Mouse (Mus musculus) layer of hippocampus, adult 9-11 months (tissue): Measurements from ENCODE around the gene Atp6v1a.

Experiments
- DNase-seq: peaks from one replicate; pipeline ENCODE4 v3.0.0; 2022

Gene Atp6v1a

DNA sequence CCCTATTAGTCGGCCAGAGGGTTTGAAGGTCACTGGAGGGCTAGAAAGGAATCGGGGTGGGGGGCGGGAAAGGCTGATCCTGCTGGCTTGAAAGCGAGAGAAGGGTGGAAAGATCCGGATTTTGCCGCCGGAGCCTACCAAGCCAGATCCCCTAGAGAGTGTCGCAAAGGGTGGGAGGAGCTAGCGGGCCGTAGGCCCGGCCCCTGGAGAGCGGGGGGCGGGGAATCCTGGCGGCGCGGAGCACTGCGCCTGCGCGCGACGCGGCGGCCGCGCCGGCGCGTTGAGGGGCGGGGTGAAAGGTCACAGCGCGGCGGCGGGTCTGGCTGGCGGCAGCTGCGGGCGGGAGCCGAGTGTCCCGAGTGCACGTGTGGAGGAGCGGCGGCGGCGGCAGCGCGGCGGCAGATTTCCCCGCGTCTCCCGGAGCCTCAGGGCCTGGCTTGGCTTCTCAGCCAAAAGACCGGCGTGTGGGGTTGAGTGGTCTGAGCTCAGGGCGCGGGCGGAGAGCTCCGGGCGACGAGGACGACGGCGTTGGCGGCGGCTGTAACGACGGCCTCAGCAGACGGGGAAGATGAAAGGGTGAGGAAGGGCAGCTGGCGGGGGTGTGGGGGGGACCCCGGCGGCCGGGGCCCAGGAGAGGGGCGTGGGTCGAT, at the start of gene Atp6v1a, which contains the start of gene Naa50:
TSS of gene Atp6v1a (minus strand) at position 170 of the 650 bp plus-strand sequence.
TSS of gene Naa50 (plus strand) at position 295 of the 650 bp plus-strand sequence.
- DNase-seq, result peak; percentile 93

DNA sequence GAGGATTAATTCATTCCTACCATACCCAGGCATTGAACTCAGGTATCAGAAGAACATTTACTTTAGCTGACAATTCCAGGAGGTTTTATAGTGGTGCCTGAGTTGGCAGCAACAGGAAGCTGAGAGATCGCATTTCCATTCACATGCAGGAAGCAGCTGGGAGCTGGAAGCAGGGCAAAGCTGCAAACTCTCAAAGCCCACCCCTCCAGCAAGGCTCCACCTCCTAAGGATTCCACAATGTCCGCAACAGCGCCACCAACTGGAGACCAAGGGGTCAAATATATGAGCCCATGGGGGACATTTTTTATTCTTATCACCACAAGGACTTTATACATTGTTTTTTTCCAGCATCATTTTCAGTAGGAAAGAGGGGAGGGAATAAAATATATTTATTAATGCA, 49.3 kb upstream of the Atp6v1a start:
- DNase-seq, result no peak

DNA sequence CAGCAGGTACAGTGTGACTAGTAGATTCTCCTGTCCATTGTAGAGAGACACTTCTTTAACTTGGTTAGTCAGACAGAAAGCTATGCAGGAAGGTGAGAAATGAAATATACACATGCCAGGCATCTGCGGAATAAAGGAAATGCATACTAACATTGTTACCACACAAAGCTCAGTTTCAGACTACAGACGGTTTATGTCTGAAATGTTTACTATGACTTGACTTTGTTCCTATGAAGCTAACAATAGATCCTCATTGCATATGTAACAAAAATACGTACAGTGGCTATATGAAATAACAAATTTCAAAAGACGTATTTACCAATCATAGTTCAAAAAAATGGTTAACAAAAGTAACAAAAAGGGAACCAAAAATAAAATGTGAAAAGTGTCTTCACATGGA, 47.7 kb upstream of the Atp6v1a start:
- no peak for DNase-seq

DNA sequence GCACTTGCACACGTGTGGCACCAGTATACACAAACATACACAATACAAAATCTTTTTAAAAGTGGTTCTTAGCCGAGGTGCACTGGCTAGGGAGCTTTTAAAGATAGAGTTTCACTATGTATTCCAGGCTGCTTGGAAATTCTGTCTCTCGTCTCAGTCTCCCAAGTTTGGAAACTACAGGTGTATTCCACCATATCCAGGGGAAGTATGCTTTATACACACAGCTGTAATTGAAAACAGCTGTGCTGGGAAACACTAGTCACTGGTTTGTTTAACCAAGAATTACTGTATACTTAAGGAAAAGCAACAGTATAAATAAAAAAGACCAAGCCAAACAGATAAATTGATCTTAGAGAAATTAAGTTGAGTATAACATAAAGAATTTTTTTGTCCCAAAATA, 45.3 kb upstream of the Atp6v1a start:
- DNase-seq, result no peak

DNA sequence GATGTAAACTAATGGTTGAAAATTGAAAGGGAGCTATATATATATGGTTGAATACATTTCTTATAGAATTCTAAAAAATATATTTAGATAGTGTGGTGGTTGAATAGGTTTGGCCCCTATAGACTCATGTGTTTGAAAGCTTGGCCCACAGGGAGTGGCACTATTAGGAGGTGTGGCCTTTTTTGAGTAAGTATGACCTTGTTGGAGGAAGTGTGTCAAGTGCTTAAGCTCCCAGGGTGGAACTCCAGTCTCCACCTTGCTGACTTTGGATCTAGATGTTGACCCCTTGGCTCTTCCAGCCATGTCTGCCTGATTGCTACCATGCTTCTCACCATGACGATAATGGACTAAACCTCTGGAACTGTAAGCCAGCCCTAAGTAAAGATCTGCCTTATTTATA, 43.1 kb upstream of the Atp6v1a start:
- no peak for DNase-seq

DNA sequence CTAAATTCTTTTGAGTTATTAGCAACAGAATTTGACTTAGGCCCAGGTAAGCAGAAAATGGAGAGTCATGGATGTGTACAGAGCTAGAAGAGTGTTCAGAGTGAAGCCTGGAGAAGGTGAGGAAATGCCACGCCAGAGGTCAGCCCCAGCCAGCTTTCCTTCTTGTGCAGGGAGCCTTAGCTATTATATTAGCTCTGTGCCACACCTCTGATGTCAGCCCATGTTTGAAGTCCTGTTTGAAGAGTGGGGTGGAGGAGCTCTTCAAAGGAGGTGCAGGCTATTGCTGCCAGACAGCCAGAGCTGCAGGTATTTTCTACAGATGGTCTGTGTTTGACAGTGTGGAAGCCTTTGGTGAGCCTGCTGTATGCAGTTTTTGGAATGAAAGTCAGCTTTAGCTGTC, 39.0 kb upstream of the Atp6v1a start:
- DNase-seq, result no peak

DNA sequence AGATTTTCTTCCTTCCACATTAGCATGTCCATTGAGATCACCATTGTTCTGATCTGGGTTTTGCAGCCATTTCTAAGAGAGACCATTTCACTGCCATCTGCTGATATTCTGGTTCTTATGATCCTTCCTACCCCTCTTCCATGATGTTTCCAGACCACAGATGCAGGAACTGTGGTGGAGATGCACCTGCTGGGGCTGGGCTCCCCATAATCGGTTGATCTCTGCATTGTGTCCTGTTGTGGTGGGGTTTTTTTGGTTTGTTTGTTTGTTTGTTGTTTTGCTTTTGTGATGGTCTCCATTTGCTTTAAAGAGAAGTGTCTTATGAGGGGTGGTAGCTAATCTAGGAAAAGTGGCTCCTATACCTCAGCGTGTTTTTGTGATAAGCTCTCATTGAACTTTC, 37.0 kb upstream of the Atp6v1a start:
- no peak for DNase-seq

DNA sequence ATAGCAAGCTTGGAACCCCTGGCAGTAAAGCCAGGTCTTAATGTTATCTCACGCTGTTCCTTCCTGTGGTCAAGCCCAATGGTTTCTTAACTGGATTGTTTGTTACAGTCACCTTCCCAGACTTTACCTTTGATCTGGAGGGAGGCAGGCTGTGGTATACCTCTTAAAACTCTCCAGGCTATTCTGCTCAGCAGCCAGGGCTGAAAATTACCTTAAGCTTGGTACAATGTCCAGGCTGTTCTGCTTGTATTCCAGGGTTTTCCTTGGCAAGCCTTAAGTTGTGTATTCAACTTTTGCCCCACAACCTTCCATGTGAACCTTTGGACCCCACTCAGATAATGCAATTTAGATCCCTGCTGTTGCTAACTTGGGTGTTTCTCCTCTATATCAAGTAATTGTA, 35.5 kb upstream of the Atp6v1a start:
- DNase-seq, result no peak

DNA sequence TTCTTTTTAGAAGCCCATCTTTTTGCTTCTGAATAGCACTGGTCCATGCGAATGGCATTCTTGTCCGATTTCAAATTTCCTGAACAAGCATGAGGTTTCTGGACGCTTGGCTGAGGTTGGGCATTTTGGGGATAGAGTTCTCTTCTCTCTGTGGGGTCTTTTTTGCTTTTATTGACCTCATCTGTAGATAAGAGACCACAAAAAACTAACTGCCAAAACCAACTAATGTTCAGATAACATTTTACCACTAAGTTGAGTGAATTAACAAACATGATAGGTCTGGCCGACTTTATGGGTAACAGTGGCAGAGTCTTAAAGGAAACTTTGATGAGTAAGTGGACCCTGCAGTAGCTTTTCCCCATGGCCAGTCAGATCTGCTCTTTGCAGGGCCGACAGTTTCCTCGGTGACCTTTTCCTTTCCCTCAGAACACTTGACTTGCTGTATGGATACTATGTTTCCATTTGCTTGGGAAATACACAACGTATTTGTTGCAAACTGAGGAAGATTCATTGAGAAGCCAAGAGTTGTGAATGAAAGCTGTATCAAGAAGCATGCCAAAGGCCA, 34.5 kb upstream of the Atp6v1a start:
- DNase-seq, result no peak

DNA sequence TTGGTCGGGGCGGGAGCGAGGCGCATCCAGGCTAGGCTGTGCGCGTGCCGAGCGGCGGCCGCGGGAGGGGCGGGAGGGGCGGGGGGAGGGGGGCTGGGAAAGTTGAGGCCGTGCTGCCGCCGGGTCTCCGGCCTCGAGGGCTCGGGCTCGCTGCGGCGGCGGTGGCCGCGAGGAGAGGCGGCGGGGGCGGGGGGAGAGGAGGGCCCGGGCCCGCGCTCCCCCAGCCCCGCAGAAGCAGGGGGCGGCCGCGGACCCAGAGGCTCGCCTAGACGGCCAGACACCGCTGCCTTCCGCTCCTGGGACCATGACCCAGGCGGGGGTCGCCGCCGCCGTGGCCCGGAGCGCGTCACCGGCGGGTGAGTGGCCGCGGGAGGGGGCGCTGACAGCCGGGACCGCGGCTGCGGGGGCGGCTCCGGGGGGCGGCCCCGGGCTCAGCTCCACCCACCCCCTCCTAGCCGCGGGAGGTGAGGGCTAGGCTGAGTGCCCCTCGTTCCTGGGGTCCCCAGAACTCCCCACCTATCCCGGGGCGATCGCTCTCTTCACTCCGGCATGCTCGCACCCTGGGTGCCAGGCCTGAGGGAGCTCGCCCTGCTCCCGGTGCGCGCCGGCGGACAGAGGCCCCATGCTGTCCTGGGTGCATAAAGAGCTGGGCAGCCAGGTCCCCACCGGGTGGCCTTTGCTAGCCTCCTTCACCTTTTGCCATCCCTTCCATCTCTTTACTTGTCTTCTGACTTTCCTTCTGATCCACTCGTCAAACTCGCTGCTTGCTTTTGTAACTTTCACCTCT, 33.8 kb upstream of the Atp6v1a start, which contains the start of gene Usf3:
TSS of gene Usf3 (plus strand) at position 92 of the 787 bp plus-strand sequence.
- DNase-seq, result peak; percentile 47

DNA sequence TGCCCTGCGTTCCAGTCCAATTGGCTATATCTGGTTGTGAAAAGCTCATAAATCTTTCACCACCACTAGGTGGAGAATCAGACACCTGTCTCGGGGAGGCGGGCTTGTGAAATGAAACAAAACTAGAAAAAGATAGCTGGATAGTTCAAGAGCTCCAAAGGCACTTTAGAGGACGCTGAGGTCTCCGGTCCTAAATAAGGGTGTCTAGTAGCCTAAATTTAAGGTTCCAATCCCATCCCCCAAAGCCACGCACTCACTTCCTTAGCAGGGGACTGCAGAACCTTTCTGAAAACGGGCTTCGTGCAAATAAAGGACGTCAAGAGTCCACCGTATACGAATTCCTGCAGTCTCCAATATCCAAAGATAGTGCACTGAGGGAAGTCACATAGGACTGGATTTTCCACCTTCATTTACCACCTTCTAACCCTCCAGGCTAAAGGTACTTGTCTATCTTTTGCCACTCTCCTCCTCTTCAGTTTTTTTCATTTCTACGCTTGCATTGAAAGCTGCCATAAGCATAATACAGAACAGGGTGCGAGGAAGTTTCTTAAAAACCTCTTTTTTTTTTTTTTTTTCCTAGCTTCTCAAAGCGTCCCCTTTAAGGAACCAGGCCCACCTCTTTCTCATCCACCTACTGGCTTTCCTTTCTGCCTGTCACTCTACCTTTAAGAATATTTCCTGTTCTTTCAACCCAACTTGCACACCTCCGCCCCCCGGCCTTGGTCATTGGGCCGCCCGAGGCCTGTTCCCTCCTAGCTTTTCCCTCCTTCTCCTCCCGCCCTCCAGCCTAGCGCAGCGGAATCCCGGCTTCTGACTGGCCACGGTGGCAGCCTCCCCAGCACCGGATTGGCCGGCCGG, 33.0 kb upstream of the Atp6v1a start:
- peak; percentile 99 for DNase-seq

DNA sequence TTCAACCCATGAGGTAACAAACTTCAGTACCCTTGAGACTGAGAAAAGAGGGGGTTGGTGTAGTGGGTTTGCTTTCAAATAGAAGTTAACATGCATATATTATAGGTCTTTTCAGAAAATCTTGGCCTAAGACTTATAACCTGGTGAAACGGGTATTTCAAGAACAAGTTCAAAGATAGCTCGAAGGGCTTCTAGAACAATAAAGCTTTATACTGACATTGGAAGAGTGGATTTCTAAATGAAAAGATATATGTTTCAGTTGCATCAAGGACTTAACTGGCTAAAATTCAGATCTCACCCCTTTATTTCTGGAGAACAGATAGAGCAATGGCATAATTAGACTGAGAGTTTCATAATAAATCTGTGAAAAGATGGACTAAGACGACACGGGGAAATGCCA, 29.5 kb upstream of the Atp6v1a start:
- no peak for DNase-seq

DNA sequence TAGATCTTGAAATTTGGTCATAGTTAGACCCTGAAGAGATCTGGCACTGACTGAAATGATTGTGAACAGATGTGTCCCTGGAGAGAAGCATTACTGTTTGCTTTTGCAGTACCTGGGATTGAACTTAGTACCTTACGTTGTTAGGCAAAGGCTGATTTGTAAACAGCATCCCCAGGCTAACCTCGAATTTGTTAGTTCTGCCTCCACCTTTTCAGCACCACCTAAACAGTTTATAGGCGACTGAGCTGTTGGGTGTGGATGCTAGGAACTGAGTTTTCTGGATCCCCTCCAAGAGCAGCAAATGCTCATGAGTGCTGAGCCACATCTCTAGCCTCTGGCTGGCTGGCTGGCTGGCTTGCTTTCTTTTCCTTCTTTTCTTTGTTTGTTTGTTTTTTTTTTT, 25.7 kb upstream of the Atp6v1a start:
- no peak for DNase-seq

DNA sequence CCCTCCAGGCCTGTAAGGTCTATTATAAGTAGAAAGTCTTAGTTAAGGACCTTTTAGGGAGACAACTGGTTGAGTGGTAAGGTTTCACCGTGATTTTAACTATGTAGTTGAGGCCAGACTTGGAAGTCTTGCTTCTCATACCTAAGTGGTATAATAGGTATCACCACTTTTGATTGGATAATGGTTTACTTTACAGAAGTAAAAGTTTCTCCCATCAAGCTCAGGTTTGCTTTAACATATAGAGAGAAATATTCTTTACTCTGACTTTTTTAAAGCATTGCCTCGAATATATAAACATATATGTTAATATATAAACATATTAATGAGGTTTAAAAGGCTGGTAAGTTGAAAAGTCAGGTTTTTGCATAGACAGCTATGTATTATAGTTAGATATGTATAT, 24.3 kb upstream of the Atp6v1a start:
- DNase-seq, result no peak

DNA sequence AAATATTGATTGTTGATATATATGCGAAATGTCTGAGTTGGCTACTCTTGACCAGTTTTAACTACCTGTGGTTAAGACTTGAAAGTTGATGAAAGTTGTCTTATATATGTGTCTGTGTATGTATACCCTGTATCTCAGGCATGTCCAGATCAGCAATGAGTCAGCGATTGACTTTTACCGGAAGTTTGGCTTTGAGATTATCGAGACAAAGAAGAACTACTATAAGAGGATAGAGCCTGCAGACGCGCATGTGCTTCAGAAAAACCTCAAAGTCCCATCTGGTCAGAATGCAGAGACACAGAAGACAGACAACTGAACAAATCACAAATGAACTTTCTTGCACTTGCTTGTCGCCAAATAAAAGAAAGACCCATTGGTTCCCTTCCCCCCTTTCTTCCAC, 19.8 kb upstream of the Atp6v1a start:
- no peak for DNase-seq

DNA sequence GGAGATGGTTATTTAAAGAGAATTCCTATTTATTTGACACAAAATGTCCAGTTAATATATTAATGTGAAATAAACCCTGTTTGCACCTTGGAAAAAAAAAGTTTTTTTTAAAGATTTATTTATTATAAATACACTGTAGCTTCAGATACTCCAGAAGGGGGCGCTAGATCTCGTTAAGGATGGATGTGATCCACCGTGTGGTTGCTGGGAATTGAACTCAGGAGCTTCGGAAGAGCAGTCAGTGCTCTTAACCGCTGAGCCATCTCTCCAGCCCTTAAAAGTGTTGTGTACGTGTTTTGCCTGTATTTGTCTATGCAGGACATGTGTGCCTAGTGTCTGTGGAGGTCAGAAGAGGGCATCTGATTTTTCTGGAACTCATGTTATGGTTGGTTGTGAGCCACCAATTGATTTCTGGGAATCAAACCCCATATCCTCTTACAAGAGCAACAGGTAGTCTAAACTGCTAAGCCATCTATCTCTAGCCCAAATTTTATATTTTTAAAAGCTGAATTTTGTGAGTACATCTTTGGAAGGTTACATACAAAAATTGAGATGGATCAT, 15.1 kb upstream of the Atp6v1a start:
- no peak for DNase-seq

DNA sequence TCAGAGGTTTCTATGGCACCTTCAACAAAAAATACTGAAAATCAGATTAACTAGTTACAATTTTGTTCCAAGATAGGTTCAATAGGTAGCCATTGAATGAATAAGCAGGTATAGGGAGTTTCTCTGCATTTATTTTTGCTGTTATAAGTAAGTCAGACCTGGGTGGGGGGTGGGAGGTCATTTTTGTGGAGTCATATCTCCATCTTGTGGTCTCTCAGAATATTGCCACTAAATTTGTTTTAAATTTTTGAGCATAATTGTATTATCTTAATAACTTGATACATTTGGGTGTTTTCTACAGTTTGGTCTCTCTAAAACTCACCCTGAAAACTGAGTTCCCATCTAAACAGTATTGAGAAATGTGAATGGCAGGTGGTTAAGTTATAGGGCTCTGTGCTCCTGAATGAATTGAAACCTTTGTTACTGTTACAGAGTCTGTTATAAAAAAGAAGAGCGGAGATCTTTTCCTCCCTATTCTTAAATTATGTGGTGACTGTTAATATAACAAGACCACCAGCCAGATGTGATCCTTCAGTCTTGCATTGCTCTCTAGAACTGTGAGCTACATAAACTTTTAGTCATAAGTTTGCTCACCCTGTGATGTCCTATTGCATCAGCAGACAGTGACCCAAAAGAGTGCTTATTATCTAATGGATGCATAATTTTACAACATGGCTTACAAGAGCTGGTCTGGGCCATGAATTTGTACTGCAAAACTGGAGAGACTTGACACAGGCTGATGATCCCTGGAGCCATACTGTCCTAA, 9.7 kb upstream of the Atp6v1a start:
- no peak for DNase-seq

DNA sequence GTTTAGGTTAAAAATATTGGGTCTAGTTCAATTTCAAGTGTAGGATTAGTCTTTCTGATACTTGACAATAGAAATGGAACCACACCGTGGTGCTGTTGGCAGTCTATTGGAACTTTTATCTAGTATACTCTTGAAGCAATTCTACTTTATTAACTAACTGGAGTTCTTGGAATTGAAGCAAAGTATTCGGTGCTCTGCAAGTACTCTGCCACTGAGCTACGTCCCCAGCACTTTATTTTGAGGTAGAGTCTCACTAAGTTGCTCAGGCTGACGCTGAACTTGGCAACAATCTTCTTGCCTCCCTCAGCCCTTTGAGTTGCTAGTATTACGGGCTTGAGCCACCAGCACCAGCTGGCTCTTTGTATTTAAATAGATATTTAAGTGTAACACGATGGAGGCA, 2.0 kb upstream of the Atp6v1a start:
- peak; percentile 17 for DNase-seq

DNA sequence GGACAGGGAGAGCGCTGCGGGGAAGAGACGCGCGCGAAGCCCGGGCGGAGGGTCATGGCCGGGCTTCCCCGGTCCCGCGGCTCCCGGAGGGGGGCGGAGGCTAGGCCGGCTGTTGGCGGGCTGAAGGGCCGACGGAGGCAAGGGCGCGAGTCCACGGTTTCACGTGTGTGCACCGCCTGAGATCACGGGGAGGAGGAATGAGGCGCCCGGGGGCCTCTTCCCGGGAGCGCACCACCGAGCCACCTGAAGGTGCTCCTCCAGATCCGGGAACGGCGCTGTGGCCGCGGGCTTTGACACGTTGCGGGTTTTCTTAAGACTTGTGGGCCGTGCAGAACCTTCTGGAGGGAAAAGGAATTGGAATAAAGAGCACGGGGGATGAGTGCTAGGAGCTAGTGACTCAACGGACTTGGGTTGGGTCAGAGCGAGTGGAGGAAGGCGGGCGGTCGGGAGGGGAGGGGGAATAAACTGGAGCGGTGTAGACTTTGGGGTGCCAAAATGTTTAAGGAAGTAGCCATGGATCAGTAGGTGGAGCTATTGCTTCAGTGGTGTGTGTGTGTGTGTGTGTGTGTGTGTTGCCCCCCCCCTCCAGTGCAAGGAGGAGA, 782 bp upstream of the Atp6v1a start:
- DNase-seq, result peak; percentile 78

DNA sequence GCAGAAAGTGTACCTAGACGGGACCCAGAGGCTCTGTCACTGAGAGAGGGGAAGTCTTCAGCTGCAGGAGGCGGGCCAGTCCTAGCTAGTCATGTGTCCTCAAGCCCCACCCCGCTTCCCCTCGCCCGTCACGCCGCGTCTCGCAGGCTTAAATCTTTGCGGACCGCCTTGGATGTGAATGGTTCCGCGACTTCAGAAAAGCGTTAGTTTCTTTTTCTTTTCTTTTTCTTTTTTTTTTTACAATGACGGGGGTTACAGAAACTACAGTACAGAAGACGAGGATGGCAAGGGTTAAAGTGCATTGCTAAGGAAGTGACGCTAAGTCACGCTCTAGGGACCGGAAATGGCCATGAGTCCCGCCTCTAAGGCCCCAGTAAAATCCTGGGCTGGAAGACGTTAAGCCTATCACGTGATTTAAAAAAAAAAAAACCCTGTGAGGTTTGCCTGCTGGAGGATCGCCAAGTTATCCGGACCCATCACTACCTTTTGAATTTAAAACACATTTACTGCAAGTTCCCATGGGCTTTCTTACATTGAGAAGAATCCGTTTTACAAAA, 448 bp downstream of the Atp6v1a start:
- DNase-seq, result peak; percentile 93

DNA sequence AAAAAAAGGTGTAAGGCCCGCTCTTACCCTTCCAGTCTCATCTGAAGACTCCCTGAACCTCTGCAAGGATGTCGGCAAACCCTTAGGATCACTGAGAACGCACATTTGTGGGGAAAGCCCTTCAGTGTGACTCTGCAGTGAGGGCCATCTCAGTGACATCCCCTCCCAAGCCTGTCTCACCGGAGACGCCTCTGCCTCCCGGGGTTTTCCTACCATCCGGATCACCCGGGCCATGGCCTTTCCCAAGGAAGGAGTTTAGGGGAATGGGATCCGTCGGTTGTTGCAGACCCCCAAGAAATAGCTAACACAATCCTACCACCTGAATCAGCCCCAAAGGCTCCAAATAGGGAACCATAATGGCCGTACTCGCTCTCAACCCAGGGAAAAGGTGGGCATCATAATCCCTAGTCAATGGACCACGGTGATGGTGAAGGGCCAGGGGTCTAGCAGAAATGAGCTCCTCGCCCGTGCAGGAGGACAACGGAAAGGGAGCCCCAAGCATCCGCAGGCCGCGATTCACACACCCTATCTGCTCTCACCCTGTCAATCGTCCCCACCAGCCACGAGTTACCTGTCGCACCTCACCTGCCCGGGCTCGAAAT, 1.0 kb downstream of the Atp6v1a start:
- DNase-seq, result no peak
